Mouse (Mus musculus) pancreas, adult 10 weeks (tissue): ENCODE results near the gene Tmed10. TPM values are rescaled to one million over a fixed set of nuclear protein-coding genes. Genes with fewer than 3 reads are reported as not detected.

Experiments used
- polyA plus RNA-seq: library from polyadenylated mRNA; stranded (reverse); fragments of 350-450 nt; fragmentation: Illumina TruSeq; extraction: RNeasy Lipid Tissue Mini Kit (QIAGEN cat#74804); gene quantifications from one replicate; pipeline ENCODE4 v1.2.3, GENCODE M21; 2015; ENCODE audit warnings: low read depth, low replicate concordance; ENCODE audit not compliant: insufficient read depth

Tmed10 gene
- polyA plus RNA-seq = 76.1 TPM

DNA sequence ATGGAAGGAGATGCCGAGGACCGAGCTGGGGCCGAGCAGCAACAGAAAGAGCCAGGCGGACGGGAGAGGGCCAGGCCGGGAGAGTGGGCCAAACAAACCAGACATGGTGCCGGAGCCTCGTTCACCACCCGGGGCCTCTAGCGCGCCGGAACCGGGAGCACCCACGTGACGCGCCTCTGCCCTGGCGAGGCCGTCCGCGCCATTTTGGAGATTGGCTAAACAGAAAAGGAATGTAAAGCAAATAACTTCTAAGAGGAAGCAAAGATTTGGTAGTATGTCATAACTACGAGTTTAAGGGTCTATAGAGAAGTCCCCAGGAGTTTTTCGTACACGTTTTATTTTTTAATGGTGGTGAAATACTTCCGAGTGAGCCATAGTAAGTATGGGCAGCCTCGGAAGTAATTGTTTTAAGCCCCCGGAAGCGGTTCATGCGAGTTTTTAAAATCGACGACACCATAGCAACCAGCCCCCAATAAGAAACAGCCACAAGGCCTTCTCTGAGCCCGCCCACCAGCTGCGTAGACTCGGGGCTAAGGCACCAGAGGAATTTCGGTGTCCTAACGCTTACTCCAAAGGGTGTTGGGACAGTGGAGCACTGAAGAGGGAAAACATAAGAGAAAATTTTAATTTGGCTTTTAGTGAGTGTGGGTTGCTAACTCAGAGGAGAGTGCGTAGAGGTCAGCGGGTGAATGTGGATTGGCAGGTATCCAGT, at the start of gene Tmed10:
TSS of gene Tmed10 (minus strand) at position 287 of the 712 bp plus-strand sequence.

DNA sequence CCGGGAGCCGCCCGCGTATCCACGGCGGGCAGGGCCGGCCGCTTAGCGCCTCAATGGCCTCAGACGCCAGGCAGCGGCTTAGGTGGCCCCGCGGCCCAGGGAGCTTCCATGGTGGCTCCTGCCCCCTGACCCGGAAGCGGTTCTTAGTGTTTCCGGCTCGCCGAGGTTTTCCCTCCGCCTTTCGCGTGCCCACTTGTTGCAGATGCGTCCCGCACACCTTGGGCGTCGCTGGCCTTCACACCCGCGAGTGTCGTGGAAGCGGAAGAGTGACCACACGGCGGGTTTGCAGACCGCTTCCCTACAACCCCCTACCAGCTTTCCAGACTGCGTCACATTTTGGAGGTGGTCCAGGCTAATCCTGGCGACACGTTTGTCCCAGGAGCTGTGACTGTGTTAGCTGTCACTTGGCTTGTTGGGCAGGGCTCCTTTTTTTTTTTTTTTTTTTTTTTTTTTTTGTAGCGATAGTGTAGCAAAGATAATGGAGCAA, 35.4 kb downstream of the Tmed10 start, which contains the start of gene Nek9:
TSS of gene Nek9 (minus strand) at position 120 of the 487 bp plus-strand sequence.

Other genes with a start within 250 kb of the Tmed10 start
- gene Rps6kl1, start 223.6 kb downstream of the Tmed10 start, polyA plus RNA-seq = 0.66 TPM
- gene Pgf, start 197.1 kb downstream of the Tmed10 start, polyA plus RNA-seq = 12.8 TPM
- 25.4 TPM for gene Eif2b2, start 155.4 kb downstream of the Tmed10 start, polyA plus RNA-seq
- 3.1 TPM for gene Mlh3, start 104.2 kb downstream of the Tmed10 start, polyA plus RNA-seq
- 4.1 TPM for gene Acyp1, start 86.4 kb downstream of the Tmed10 start, polyA plus RNA-seq
- 0.81 TPM for gene Zc2hc1c, start 86.3 kb downstream of the Tmed10 start, polyA plus RNA-seq
- 11.6 TPM for gene Nek9, start 35.5 kb downstream of the Tmed10 start, polyA plus RNA-seq
- gene Fos, start 99.0 kb upstream of the Tmed10 start, polyA plus RNA-seq = 35.8 TPM
- gene Jdp2, start 224.2 kb upstream of the Tmed10 start, polyA plus RNA-seq = 6.8 TPM